Mouse (Mus musculus): ENCODE data around the gene Acad10.

- TF ChIP-seq USF1 (IDR thresholded peaks at IDR 0.05; ENCODE audit: low read depth) (no peak), MYOG (IDR thresholded peaks at IDR 0.05; ENCODE audit: control insufficient read depth in 1 of 3, insufficient read depth in 1 of 3, insufficient read length in 2 of 3, low read depth in 2 of 3) (no peak), POLR2A (IDR thresholded peaks at IDR 0.05; ENCODE audit: insufficient read length, low read depth) (no peak), SRF (IDR thresholded peaks at IDR 0.05; ENCODE audit: control insufficient read depth, insufficient read length, low read depth) (no peak)
Measured at GRCm38 (mm10) chr5:121598871-121599610, 61.3 kb downstream of the Acad10 start.

Measured in myocyte (in vitro differentiated cells).